ENCODE assay signal across 10 mouse cellular contexts in genomic region chr9:122135095-122135884, GRCm38 (mm10). TPM values are rescaled to one million over a fixed set of nuclear protein-coding genes. Genes with fewer than 3 reads are reported as not detected.
DNase-seq lines count a peak whose midpoint lies in the region; ATAC-seq and TF ChIP-seq lines count a peak whose summit lies in the region.
"Had no signal": no experiment of that assay in that cellular context is flagged by ENCODE, and none has a peak within 500 bp of the region (broad histone marks: within the 10 kb centered on the region; RNA-seq: fewer than 3 reads in every experiment).

No protein-coding gene starts in this region.

- H3K9ac ChIP-seq in hindbrain, embryonic 15.5 days = no peak overlapping the region
- H3K9ac ChIP-seq in hindbrain, embryonic 12.5 days = no peak overlapping the region
- no peak overlapping the region for H3K9ac ChIP-seq in intestine, postnatal 0 days (ENCODE audit: low read depth, low read length)
- H3K9ac ChIP-seq: embryonic facial prominence, embryonic 13.5 days had no signal

- H3K4me2 ChIP-seq in hindbrain, embryonic 15.5 days = no peak overlapping the region
- no peak overlapping the region for H3K4me2 ChIP-seq in hindbrain, embryonic 12.5 days (replicated peaks)
- H3K4me2 ChIP-seq in intestine, postnatal 0 days (replicated peaks; ENCODE audit: low read depth) = no peak overlapping the region
- H3K4me2 ChIP-seq: embryonic facial prominence, embryonic 13.5 days had no signal

- H3K9me3 ChIP-seq in hindbrain, embryonic 15.5 days = no peaks in the 10 kb centered on the region
- H3K9me3 ChIP-seq in hindbrain, embryonic 12.5 days (replicated peaks) = no peaks in the 10 kb centered on the region
- H3K9me3 ChIP-seq in intestine, postnatal 0 days (ENCODE audit: control insufficient read depth) = no peaks in the 10 kb centered on the region
- H3K9me3 ChIP-seq: embryonic facial prominence, embryonic 13.5 days had no signal

- DNase-seq in adrenal gland, postnatal 14 days = peak; percentile 52
- no peak for DNase-seq in thymus, postnatal 25 days
- no peak for DNase-seq in cerebellum, postnatal 10 days
- DNase-seq in thymus, postnatal 36 days = no peak
- DNase-seq: right cerebral cortex, postnatal 4 days had no signal

- WGBS in hindbrain, embryonic 15.5 days = 80% methylated on average over 1 of the region's 1 CpGs
- 60% methylated on average over 1 of the region's 1 CpGs for WGBS in hindbrain, embryonic 12.5 days
- 47% methylated on average over 1 of the region's 1 CpGs for WGBS in intestine, postnatal 0 days

- H3K4me1 ChIP-seq in hindbrain, embryonic 15.5 days (replicated peaks) = peaks cover 21% of the 10 kb centered on the region
- H3K4me1 ChIP-seq in hindbrain, embryonic 12.5 days = peaks cover 8% of the 10 kb centered on the region
- H3K4me1 ChIP-seq in intestine, postnatal 0 days (replicated peaks; ENCODE audit: control insufficient read depth, insufficient read depth, low read length) = peaks cover 25% of the 10 kb centered on the region
- H3K4me1 ChIP-seq: embryonic facial prominence, embryonic 13.5 days had no signal

- no peak overlapping the region for H3K27ac ChIP-seq in hindbrain, embryonic 15.5 days (replicated peaks)
- H3K27ac ChIP-seq in hindbrain, embryonic 12.5 days = no peak overlapping the region
- peak overlapping the region; percentile 74 for H3K27ac ChIP-seq in intestine, postnatal 0 days (ENCODE audit: low read depth, low read length)
- H3K27ac ChIP-seq: embryonic facial prominence, embryonic 13.5 days had no signal

- H3K36me3 ChIP-seq in hindbrain, embryonic 15.5 days = peaks cover 7% of the 10 kb centered on the region
- H3K36me3 ChIP-seq in hindbrain, embryonic 12.5 days = peaks cover 15% of the 10 kb centered on the region
- H3K36me3 ChIP-seq in intestine, postnatal 0 days (ENCODE audit: control insufficient read depth, insufficient read depth) = peaks cover 26% of the 10 kb centered on the region

- 0 out of 2 replicates have a peak, but pooled peaks have one; percentile 8 for ATAC-seq in hindbrain, embryonic 15.5 days (ENCODE audit: low FRiP score, low read depth)
- no peak for ATAC-seq in hindbrain, embryonic 12.5 days (ENCODE audit: low FRiP score)
- 0 out of 2 replicates have a peak, but pooled peaks have one; percentile 25 for ATAC-seq in erythroblast, adult 5-6 weeks (replicated peaks; ENCODE audit: low FRiP score, poor library complexity, severe bottlenecking)
- peak; percentile 17 for ATAC-seq in intestine, postnatal 0 days

- no peak for TF ChIP-seq CTCF in intestine, postnatal 0 days (IDR thresholded peaks at IDR 0.05; ENCODE audit: low read depth)

- H3K27me3 ChIP-seq in hindbrain, embryonic 15.5 days = no peaks in the 10 kb centered on the region
- no peaks in the 10 kb centered on the region for H3K27me3 ChIP-seq in hindbrain, embryonic 12.5 days
- no peaks in the 10 kb centered on the region for H3K27me3 ChIP-seq in intestine, postnatal 0 days (replicated peaks; ENCODE audit: control insufficient read depth, insufficient read depth, low read length)
- H3K27me3 ChIP-seq: embryonic facial prominence, embryonic 13.5 days had no signal

- no peak overlapping the region for H3K4me3 ChIP-seq in hindbrain, embryonic 15.5 days
- no peak overlapping the region for H3K4me3 ChIP-seq in hindbrain, embryonic 12.5 days
- H3K4me3 ChIP-seq in intestine, postnatal 0 days (ENCODE audit: low read depth, low read length) = no peak overlapping the region
- H3K4me3 ChIP-seq: embryonic facial prominence, embryonic 13.5 days had no signal

RNA-seq across cellular contexts. Expression of gene Snrk, which starts 18.2 kb away (rescaled TPM):
- polyA plus RNA-seq in hindbrain, embryonic 15.5 days (2015; fragmentation: Nextera tagmentation; extraction: Ambion mirVana) = 71.9 and 80.2 TPM in 2 replicates
- 55.7 and 57.8 TPM in 2 replicates for polyA plus RNA-seq in hindbrain, embryonic 12.5 days (2016; fragmentation: Nextera tagmentation; extraction: Ambion mirVana)
- 275 and 291 TPM in 2 replicates for total RNA-seq in adrenal gland, postnatal 14 days (2021)
- total RNA-seq in erythroblast, adult 5-6 weeks (2015; ENCODE audit: low replicate concordance) = 4.2 and 10.0 TPM in 2 replicates
- total RNA-seq in erythroblast, adult 5-6 weeks (2017; ENCODE audit: low replicate concordance) = 10.0 and 28.9 TPM in 2 replicates
- 35.4 and 35.6 TPM in 2 replicates for polyA plus RNA-seq in intestine, postnatal 0 days (2015; fragmentation: Nextera tagmentation; extraction: Ambion mirVana)
